Mouse (Mus musculus) heart, postnatal 0 days (tissue): Measurements from ENCODE around the gene Piga.

Experiments
- CTCF ChIP-seq: IDR thresholded peaks from 2 replicates; pipeline ENCODE4 v1.5.1; 2016; ENCODE audit warnings: antibody characterized with exemption, control low read depth, low read depth
- EP300 ChIP-seq: IDR thresholded peaks from 2 replicates; pipeline ENCODE4 v1.6.1; 2016; ENCODE audit warnings: antibody characterized with exemption, low read depth

GRCm38 (mm10) chrX:164424821-164425220 lies 5.2 kb downstream of the Piga start:
- TF ChIP-seq CTCF (no peak), EP300 (no peak)
